Comparison of ENCODE assay signal across 9 mouse cellular contexts in genomic region chr19:52854068-52854682, GRCm38 (mm10).
A peak's percentile ranks its signal among the peaks of the same experiment; 100 is the strongest.
DNase-seq lines count a peak whose midpoint lies in the region; ATAC-seq and TF ChIP-seq lines count a peak whose summit lies in the region.
"Had no signal": no experiment of that assay in that cellular context is flagged by ENCODE, and none has a peak within 500 bp of the region (broad histone marks: within the 10 kb centered on the region; RNA-seq: fewer than 3 reads in every experiment).

No protein-coding gene starts in this region.

- peak; percentile 65 for DNase-seq in lung, embryonic 14.5 days
- no peak for DNase-seq in lung, adult 18-20 months
- peak; percentile 11 to 67 for DNase-seq in frontal cortex, postnatal 36 days (ENCODE audit: low spot score in 2 of 2)
- DNase-seq in left cerebral cortex, adult 11 months (ENCODE audit: low spot score), result peak; percentile 27
- peak; percentile 17 for DNase-seq in right cerebral cortex, postnatal 25 days
- DNase-seq in liver, postnatal 0 days, result no peak
- DNase-seq in cerebellum, postnatal 25 days, result no peak

- H3K4me3 ChIP-seq in lung, embryonic 14.5 days (ENCODE audit: low read depth, low read length), result no peak overlapping the region
- H3K4me3 ChIP-seq in liver, postnatal 0 days (ENCODE audit: low read depth, low read length), result no peak overlapping the region
- H3K4me3 ChIP-seq: embryonic facial prominence, embryonic 13.5 days had no signal

- H3K27ac ChIP-seq in lung, embryonic 14.5 days (ENCODE audit: low read depth), result no peak overlapping the region
- H3K27ac ChIP-seq in liver, postnatal 0 days (ENCODE audit: low read depth), result no peak overlapping the region
- H3K27ac ChIP-seq: embryonic facial prominence, embryonic 13.5 days had no signal

- no peaks in the 10 kb centered on the region for H3K36me3 ChIP-seq in lung, embryonic 14.5 days (ENCODE audit: insufficient read depth)
- no peaks in the 10 kb centered on the region for H3K36me3 ChIP-seq in liver, postnatal 0 days (replicated peaks; ENCODE audit: insufficient read depth, low read length)
- H3K36me3 ChIP-seq: embryonic facial prominence, embryonic 13.5 days had no signal

- no peaks in the 10 kb centered on the region for H3K9me3 ChIP-seq in lung, embryonic 14.5 days (ENCODE audit: low read depth, low read length)
- no peaks in the 10 kb centered on the region for H3K9me3 ChIP-seq in liver, postnatal 0 days (ENCODE audit: low read length)
- H3K9me3 ChIP-seq: embryonic facial prominence, embryonic 13.5 days had no signal

- 0 out of 2 replicates have a peak, but pooled peaks have one; percentile 52 for ATAC-seq in lung, embryonic 14.5 days (ENCODE audit: insufficient read depth)
- no peak for ATAC-seq in liver, postnatal 0 days
- no peak for ATAC-seq in megakaryocyte progenitor cell, adult 5-6 weeks (replicated peaks; ENCODE audit: poor library complexity)

- TF ChIP-seq EP300 in liver, postnatal 0 days (IDR thresholded peaks at IDR 0.05; ENCODE audit: low read depth), result no peak

- H3K4me1 ChIP-seq in lung, embryonic 14.5 days (ENCODE audit: insufficient read depth), result no peaks in the 10 kb centered on the region
- H3K4me1 ChIP-seq in liver, postnatal 0 days (ENCODE audit: insufficient read depth), result no peaks in the 10 kb centered on the region
- H3K4me1 ChIP-seq: embryonic facial prominence, embryonic 13.5 days had no signal

- no peaks in the 10 kb centered on the region for H3K27me3 ChIP-seq in lung, embryonic 14.5 days (ENCODE audit: insufficient read depth, low read length)
- no peaks in the 10 kb centered on the region for H3K27me3 ChIP-seq in liver, postnatal 0 days (ENCODE audit: insufficient read depth, low read length)
- H3K27me3 ChIP-seq: embryonic facial prominence, embryonic 13.5 days had no signal

- no peak overlapping the region for H3K4me2 ChIP-seq in lung, embryonic 14.5 days
- H3K4me2 ChIP-seq in liver, postnatal 0 days (ENCODE audit: low read depth, low read length), result no peak overlapping the region
- H3K4me2 ChIP-seq: embryonic facial prominence, embryonic 13.5 days had no signal

- H3K9ac ChIP-seq in lung, embryonic 14.5 days, result no peak overlapping the region
- no peak overlapping the region for H3K9ac ChIP-seq in liver, postnatal 0 days (replicated peaks)
- H3K9ac ChIP-seq: embryonic facial prominence, embryonic 13.5 days had no signal

- 75% methylated on average over 7 of the region's 7 CpGs for WGBS in lung, embryonic 14.5 days
- 71% methylated on average over 7 of the region's 7 CpGs for WGBS in liver, postnatal 0 days (ENCODE audit: insufficient replicate concordance)

- TF ChIP-seq CTCF in lung, embryonic 14.5 days (IDR thresholded peaks at IDR 0.05; ENCODE audit: low read depth), result no peak
- TF ChIP-seq CTCF in liver, postnatal 0 days (IDR thresholded peaks at IDR 0.05; ENCODE audit: low read depth), result no peak

Comparison
In these comparisons a context has a peak if more than half of its experiments do, and no peak if none do; other contexts are left out.
1. DNase-seq: peak in lung, embryonic 14.5 days (single experiment), frontal cortex, postnatal 36 days (2 of 2), left cerebral cortex, adult 11 months (single experiment) and right cerebral cortex, postnatal 25 days (single experiment); none in lung, adult 18-20 months (0 of 2), liver, postnatal 0 days (single experiment) and cerebellum, postnatal 25 days (0 of 2).